Mouse (Mus musculus) layer of hippocampus, adult 2 months (tissue): ENCODE data around the gene Ccdc151. TPM values are rescaled to one million over a fixed set of nuclear protein-coding genes. Genes with fewer than 3 reads are reported as not detected.

Experiments
- DNase-seq, 2 experiments: peaks; one replicate each; pipeline ENCODE4 v3.0.0; 2022; ENCODE audit warnings: low spot score in 2 of 2
- H3K27ac ChIP-seq: fragments of 200-600 bp; 2 replicates; pipeline ENCODE4 v1.8.1; 2022
- H3K4me3 ChIP-seq: fragments of 200-600 bp; 2 replicates; pipeline ENCODE4 v1.8.1; 2022; ENCODE audit warnings: mild to moderate bottlenecking
- CTCF ChIP-seq: fragments of 200-600 bp; conservative IDR thresholded peaks from 2 replicates; pipeline ENCODE4 v1.8.1; 2022; ENCODE audit warnings: antibody characterized with exemption, mild to moderate bottlenecking, moderate library complexity
- total RNA-seq, 2 experiments: library from RNA; stranded (reverse); gene quantifications; 2 replicates each; pipeline ENCODE4 v1.2.3; 2021

The Ccdc151 gene
- total RNA-seq, 2 experiments from 2014 or later, result 8.5 to 9.2 TPM

GRCm38 (mm10) chr9:21988421-21989101 is 13.9 kb downstream of the Ccdc151 start:
- Histone ChIP-seq H3K4me3 (peak overlapping the region; percentile 52), H3K27ac (no peak overlapping the region)
- TF ChIP-seq CTCF, result peak; percentile 15; the same call in 1 of the 2 replicates
- DNase-seq, result no peak

GRCm38 (mm10) chr9:21987592-21988342 is 14.7 kb downstream of the Ccdc151 start:
- no peak for DNase-seq
- Histone ChIP-seq H3K4me3 (no peak overlapping the region; the same call in 1 of the 2 replicates), H3K27ac (no peak overlapping the region)
- TF ChIP-seq CTCF, result no peak

- TF ChIP-seq CTCF, result no peak
- Histone ChIP-seq H3K27ac (no peak overlapping the region), H3K4me3 (no peak overlapping the region)
- no peak for DNase-seq
Measured at GRCm38 (mm10) chr9:21983911-21984310, 18.5 kb downstream of the Ccdc151 start.

GRCm38 (mm10) chr9:21978398-21979128 is 23.9 kb downstream of the Ccdc151 start:
- TF ChIP-seq CTCF, result no peak
- Histone ChIP-seq H3K27ac (no peak overlapping the region), H3K4me3 (no peak overlapping the region)
- no peak for DNase-seq

GRCm38 (mm10) chr9:21977972-21978371 is 24.5 kb downstream of the Ccdc151 start:
- no peak for DNase-seq
- H3K4me3 ChIP-seq, result no peak overlapping the region
- peak; percentile 82 for TF ChIP-seq CTCF
- H3K27ac ChIP-seq, result no peak overlapping the region

GRCm38 (mm10) chr9:21977331-21977730 is 25.1 kb downstream of the Ccdc151 start:
- no peak overlapping the region for H3K4me3 ChIP-seq
- TF ChIP-seq CTCF, result no peak
- no peak overlapping the region for H3K27ac ChIP-seq
- DNase-seq, result no peak

GRCm38 (mm10) chr9:21976626-21977175 is 25.7 kb downstream of the Ccdc151 start:
- Histone ChIP-seq H3K27ac (no peak overlapping the region), H3K4me3 (no peak overlapping the region)
- no peak for TF ChIP-seq CTCF
- no peak for DNase-seq

GRCm38 (mm10) chr9:21969304-21969703 is 33.1 kb downstream of the Ccdc151 start:
- no peak for TF ChIP-seq CTCF
- DNase-seq, result no peak
- no peak overlapping the region for H3K27ac ChIP-seq
- no peak overlapping the region for H3K4me3 ChIP-seq

- H3K27ac ChIP-seq, result no peak overlapping the region
- no peak for DNase-seq
Measured at GRCm38 (mm10) chr9:21968883-21969282, 33.6 kb downstream of the Ccdc151 start.

GRCm38 (mm10) chr9:21963417-21963816 is 39.0 kb downstream of the Ccdc151 start, which contains the start of gene Epor:
TSS of gene Epor (minus strand) at chr9:21963506.
- Histone ChIP-seq H3K27ac (peak within 1 kb of the TSS; percentile 80), H3K4me3 (peak within 1 kb of the TSS; percentile 61)
- TF ChIP-seq CTCF, result no peak
- no peak for DNase-seq

More at GRCm38 (mm10) chr9:21968883-21969282, 33.6 kb downstream of the Ccdc151 start:
- TF ChIP-seq CTCF, result no peak
- no peak overlapping the region for H3K4me3 ChIP-seq

- Histone ChIP-seq H3K4me3 (peak overlapping the region; percentile 61), H3K27ac (peak overlapping the region; percentile 80)
- DNase-seq, result peak; percentile 75 to 84
- TF ChIP-seq CTCF, result peak; percentile 56
Measured at GRCm38 (mm10) chr9:21962416-21963059, 39.9 kb downstream of the Ccdc151 start.

GRCm38 (mm10) chr9:21962010-21962409 is 40.4 kb downstream of the Ccdc151 start:
- TF ChIP-seq CTCF, result no peak
- H3K27ac ChIP-seq, result peak overlapping the region; percentile 80
- no peak for DNase-seq
- peak overlapping the region; percentile 61 for H3K4me3 ChIP-seq
